Mouse (Mus musculus) naive thymus-derived CD4-positive, alpha-beta T cell, adult 2 months (primary cell): ENCODE results near the gene Dtnb.

ENCODE experiments used
- DNase-seq: peaks from one replicate; pipeline ENCODE4 v3.0.0-alpha.2; 2011; ENCODE audit warnings: low read depth

Gene Dtnb

DNA sequence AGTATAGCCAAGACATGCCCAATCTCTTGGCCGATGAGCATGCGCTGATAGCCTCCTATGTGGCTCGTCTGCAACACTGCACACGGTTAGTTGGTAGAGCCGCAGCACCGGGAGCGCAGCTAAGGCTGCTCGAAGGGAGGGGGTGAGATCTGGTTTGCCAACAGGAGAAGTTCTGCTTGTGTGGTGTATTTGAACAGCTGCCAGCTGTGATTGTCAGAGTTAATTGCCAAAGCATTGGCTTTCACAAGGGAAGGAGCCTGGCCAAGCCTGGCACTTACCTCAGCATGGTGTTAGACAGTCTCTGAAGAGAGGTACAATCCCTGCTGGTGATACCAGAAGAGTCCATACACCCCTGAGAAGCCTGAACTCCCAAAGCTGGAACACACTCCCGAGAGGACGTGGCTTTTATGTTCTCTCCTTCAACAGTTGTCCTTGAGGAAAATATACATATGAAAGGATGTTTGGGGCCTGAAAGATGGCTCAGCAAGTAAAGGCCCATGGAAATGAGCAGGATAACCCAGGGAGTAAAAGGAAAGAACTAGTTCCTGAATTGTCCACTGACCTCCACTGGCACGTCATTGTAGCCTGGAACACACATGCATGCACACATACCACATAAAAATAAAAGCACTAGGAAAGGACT, 160.6 kb downstream of the Dtnb start:
- DNase-seq: no peak

DNA sequence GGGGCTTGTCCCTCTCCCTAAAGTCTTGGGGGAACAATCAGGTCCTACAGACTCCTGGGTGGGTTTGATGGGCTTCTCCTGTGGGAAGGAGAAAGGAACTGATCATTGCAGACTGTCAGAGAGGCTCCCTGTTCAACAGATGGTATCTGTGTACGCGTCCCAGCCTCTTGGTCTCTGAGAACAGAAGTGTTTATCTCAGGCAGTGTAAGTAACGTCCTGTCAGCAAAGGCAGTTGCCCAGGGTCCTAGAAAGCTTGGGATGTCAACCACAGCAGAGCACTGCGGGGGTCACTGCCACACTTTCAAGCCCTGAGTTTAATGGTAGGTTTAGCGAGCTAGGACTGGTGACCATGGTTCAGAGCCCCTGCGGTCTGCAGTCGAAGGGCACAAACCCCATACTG, 161.1 kb downstream of the Dtnb start:
- no peak for DNase-seq

DNA sequence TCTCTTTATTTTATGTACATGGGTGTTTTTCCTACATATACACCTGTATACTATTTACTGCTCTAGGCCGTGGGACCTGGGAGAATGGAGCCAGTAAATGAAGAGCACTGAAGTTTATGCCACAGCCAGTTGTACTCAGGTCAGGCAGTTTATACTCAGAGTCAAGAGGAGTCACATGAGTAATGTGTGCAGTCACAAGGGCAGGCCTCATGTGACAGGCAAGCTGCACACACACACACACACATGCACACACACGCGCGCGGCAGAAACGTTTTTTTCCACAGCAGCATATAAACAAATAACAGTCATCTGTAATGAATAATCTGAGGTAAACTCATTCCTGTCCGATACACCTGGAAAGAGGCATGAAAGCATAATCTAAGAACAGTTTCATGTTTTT, 164.8 kb downstream of the Dtnb start:
- DNase-seq: no peak

DNA sequence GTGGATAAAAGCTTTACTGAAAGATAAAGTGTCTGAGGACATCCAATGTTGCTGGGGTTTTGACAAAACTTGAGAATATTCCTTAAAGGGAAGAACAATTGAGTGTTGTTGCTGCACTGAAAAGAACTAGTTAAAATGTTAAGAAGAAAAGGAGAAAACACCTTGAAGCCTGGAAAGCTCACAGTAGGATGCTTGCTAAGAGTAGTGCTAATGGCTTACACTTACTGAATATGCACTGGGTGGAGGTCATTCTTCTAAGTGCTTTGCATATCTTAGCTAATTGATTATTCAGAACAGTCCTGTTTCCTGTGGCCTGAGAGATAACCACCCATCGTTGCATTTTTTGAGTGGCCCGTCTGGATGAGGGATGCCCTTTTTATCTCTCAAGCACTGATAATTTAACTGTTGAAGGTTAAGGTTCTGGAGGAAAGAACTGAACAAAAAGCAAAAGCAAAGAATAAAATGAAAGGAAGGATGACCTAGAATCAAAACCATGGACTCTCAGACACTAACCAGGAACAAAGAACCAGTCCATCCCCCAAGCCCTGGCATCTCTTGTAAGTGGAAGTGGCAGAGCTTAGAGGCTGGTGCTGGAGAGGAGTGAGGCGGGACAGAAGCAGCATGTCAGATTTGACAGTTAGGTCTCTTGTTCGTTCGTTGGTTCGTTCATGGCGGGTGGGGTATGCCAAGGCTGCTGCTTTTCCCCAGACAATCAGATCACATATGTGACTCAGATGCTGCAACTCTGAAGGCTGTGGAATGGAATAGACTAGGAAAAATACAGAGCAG, 166.8 kb downstream of the Dtnb start:
- no peak for DNase-seq

DNA sequence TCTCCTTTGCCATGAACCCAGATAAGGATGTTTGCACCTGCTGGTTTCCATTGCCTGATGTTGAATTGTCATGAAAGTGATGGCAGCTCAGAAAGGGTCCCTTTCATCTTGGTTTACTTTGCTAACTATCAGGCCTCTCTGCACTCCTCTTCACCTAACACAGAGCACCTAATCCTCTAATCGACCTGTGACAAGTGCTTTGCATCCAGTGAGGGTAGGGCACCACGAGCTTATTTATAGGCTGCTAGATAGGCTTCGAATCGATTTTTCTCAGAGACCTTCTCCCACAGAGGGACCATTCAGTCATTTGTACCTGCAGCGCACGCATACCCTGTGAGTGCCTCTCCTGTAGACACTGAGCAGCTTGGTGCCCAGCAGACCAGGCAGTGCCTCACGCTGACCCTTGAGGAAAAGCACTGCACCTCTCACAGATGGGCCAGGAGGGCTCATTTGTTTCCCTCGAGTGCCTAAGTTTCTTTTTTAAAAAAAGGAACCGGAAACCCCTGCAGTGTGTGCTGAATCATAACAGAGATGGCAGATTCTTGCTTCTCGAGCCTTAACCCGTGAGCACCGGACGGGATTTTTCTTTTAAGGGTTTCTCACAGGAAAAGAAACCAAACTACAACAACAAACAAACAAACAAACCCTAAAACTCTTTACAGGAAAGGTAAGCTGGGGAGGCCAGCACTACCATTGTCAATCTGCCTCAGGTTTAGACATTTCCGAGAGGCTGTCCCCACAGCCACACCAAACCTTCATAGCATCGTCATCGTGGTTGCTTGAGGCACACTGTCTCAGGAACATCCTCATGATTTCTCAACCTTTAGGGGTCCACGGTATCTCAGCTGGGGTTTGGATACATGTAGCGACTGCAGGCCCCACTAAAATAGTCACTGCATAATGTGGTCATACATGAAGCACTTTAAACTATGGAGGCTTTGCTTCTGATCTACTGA, 167.8 kb downstream of the Dtnb start:
- DNase-seq: peak; percentile 47

DNA sequence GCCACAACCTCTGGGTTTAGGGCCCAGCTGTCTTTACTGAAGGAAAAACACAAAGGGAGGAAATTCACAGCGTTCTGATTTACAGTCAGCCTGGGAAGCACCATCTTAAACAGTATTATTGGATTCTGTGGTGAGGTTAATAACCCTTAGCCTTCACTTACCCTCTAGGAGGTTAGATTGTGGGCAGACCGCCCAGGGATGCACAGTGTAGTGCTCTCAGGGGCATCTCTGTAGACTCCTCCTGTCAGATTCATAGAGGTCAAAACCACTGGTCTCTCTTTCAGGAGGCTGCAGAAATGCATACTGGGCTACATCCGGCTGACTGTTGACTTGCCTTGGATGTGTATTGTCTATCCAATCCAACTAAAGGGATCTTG, 168.5 kb downstream of the Dtnb start:
- DNase-seq: no peak

DNA sequence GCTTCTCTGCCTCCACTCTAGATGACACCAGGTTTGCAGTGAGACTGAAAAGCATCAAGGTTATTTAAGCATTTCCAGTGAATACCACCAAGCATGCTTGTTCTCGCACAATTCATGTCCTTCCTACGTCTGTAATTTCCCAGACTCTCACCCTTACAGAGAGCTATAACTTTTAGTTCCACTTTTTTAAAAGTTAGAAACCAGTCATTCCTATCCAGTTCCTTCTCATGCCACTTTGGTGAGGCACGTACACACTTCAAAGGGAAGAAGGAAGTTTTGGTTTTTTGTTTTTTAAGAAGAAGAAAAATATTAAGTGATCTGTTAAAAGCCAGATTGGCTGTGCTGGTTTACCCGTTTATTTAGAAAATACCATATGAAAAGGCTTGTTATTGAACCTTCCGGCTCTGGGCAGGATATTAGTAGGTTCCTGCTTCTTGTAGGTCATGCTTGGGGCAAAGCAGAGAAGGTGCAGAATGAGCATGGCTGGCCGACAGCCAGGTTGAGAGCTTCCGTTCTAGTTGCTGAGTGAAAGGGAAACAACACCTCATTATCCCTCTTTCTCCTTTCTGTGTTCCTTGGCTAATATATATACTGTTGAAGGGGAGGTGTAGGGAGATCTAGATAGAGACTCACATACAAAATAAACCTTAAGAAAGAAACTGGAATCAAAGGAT, 173.4 kb downstream of the Dtnb start:
- DNase-seq: peak; percentile 59

DNA sequence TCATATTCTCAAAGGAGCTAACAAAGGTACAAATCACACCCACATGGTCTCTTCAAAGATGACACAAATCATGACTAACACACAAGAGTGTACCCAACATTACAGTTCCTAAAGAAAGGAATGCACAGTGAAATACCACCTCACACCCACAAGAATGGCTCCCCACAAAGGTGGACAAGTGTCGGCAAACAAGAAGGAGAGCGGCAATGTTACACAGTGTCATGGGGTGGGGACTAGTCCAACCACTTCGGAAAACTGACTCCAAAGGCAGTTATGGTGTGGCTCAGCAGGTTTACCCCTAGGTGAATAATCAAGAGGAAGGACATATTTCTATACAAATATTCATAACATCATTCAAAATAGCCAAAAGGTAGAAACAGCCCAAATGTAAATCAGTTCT, 174.2 kb downstream of the Dtnb start:
- DNase-seq: no peak

DNA sequence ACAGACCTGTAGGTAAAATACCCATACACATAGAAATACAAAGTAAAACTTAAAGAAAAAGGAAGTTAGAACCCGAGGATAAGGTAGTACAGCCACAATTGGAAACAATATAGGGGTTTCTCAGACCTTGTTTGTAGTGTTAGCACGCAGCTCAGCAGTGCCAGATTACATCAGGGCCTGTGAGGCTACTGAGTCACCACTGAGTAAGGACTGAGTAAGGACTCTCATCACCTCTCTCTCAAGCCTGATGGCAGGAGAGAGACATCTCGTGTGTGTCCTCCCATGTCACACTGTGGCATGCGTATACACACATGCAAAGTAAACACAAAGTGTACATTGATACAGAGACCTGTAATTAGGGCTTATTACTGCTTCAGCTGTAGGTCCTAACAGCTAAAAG, 175.4 kb downstream of the Dtnb start:
- no peak for DNase-seq

DNA sequence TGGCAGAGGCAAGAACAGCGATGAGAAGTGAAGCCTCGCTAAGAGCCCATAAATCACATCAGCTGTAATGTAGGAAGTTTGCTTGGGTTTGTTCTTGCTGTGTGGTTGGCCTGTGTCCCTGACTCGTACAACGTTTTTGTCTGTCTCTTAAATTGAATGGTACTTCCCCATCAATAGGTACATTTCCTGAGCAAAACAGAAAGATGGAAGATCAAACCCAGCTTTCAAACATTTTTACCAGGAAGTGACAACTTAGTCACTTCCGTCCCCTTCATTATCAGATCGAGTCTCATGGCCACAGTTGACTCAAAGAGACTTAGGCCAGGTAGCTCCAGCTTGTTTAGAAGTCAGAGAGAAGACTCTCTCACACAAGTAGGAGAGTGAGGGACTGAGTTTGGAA, 183.3 kb downstream of the Dtnb start:
- peak; percentile 68 for DNase-seq

DNA sequence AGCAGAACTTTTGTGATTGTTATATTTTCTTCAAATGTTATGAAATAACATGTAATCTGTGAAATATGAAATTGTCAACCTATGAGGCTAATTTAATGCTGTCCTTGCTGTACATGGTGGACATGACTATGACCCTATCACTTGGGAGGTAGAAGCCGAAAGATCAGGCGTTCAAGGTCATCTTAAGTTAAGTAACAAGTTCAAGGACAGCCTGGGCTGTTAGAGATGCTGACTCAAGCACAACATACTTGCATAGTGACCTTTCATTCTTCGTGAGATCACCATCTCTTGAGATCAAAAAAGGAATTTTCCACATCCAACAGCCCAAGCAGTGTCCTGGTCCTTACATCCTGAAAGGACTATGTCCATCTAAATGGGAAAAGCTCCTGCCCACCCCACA, 184.0 kb downstream of the Dtnb start:
- DNase-seq: no peak

DNA sequence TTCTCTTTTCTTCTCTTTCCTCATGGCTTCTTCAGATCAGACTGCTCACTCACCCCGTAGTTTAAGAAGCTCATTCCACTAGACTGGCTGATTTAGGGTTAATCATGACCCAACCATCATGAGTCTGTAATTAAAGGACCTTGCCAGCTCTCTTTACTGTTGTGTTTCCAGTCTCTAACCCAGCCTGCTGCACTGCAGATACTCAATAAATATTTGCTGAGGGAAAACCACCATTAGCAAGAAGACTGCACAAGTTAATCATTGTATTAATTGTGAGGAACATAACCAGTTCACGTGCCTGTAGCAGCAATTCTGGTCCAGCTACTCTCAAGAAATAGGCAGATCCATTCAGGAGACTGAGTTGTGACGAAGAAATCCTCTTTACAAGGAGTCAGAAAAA, 185.9 kb downstream of the Dtnb start:
- no peak for DNase-seq

DNA sequence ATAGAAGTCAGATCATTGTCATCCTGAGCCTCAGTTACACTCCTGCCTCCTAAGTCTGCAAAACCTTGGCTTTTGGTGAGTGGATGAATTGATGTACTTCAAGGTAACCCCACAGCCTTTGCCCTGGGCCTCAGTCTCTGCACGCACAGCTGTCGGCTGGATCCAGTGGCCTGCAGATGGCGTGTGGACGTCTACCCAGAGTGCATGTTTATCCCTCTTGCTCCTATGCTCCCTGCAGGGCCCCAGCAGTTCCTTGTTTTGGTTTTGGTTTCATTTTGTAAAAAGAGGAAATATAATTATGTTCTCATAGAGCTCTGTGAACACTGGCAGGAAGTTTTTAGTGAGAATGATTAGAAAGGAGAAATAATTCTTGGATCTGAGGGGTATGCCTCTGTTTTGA, 187.2 kb downstream of the Dtnb start:
- peak; percentile 44 for DNase-seq

DNA sequence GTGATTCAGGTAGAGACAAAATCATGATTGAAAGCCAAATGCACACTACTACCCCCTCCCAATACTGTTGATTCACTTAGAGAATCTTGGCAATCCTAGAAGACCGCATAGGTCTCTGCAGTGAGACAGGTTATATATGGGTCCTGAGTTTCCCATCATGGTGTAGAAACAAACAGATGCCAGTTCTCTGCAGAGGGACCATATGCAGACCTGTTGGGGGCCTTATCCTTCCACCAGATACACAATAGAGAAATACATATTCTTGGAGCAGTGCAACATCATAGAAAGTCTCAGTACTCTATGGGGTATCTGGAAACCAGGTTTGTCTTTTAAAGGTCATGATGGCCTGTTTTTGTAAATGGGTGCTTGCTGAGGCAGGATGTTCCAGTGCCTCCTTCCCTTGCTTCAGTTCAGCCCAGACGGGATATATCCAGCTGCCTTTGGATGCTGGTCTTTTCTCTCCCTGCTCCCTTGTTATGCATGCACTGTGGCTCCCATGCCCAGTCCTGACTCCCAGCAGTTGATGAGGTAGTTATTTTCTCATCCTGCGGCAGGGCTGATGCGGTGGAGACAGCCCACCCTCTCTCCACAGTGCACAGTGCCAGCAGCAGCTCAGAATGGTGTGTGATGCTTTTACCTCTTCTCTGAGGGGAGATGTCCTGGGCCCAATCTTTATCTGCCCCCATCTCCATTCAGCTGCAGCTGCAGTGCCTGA, 188.9 kb downstream of the Dtnb start:
- DNase-seq: no peak

DNA sequence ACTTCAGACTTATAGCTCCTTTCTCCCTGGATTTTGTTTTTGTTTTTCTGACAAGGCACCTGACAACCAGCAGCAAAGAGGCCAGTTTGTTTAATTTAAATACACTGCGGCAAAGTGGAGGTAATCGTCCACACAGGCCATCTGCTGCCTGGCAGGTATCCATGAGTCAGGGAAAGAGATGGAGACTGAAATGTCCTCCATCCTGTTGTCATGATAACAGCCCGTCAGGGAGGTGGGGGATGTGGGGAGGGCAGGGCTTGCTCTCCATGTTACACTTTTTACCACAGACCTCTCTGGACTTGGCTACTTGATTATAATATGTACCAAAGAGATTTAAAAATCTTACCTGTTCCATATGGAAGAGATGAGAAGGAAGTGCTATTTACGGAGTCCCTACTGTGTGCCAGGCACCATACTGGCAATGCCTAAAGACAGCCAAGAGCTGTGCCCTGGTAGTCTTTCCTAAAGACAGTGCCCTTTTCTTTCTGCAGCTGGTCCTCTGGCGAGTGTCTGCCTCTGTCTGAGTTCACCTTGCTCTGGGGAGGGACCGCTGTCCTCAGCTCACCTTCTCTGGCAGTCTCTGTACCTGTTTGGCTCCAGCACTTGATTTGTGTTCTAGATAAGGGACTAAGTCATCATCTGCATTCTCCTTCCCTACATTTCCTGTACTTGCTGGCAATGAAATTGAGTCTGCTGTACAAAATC, 189.6 kb downstream of the Dtnb start:
- no peak for DNase-seq

DNA sequence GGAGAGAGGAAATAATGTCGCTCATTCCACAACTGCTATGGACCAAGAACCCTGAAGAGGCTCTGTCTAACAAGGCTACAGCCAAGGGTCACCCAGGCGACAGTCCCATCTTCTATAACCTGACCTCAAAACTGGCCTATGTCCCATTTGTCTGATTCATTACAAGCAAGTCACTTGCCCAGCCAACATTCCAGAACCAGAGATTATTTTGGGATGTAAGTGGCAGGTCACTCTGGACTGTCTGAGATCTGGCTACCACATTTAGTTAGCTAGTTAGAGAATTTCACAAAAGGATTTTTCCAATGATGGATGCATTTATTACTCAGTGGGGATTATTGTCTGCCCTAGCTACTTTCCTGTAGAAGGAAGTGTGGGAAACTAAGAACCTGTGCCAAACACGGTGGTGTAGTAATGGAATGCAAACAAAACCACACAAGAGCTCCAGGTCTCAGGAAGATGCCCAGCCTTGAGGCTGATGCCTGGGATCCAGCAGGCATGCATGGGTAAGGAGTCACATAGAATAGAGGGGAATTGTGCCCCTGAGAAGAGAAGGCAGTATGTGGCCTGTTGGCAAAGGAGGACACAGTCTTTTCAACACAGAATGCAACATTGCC, 192.1 kb downstream of the Dtnb start:
- DNase-seq: no peak

DNA sequence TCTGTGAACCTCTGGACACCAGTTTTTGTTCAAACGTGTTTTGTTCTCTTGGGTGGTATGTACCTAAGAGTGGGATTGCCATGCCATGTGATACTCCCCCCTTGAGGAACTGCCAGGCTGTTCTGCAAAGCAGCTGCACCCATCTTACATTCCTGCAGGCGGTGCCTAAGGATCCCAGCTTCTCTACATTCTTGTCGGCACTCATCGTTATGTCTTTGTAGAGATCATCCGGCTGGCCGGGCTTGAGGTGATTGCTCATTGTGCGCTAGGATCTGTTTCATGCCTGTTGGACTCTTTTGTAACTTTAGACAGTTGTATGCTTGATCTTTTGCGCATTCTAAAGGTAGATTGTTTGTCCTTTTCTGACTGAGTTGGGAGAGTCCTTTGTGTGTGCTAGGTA, 195.2 kb downstream of the Dtnb start:
- no peak for DNase-seq

DNA sequence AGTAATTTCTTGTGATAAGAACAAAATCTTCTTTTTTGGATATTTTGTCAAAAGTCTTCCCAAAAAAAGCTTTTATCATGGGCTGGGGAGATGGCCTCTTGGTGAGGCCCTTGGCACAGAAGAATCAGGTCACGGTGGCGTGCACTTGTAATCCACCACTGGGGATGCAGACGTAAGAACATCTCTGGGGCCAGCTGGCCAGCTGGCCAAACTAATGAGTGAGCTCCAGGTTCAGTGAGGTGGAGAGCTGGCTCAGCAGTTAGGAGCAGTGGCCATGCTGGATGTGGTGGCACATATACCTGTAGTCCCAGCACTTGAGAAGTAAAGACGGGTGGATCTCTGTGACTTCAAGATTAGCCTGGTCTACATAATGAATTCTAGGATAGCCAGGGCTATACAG, 196.2 kb downstream of the Dtnb start:
- DNase-seq: no peak

DNA sequence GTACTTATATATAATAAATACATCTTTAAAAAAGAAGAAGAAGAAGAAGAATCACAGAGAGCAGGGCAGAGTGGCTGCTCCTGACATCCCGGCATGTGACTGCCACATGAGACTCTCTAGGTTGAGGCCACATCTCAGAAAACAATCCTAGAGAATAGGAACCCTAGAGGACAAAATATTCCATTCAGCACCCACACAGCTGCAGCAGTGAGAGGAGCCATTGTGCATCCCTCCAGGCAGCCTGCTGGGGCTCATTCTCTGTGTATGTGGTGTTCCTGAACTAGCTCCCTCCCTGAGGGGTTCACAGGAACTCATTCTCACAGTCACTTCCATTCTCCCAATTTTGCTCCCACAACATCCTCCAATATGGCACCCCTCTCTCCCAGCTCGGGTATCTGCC, 198.4 kb downstream of the Dtnb start:
- no peak for DNase-seq

DNA sequence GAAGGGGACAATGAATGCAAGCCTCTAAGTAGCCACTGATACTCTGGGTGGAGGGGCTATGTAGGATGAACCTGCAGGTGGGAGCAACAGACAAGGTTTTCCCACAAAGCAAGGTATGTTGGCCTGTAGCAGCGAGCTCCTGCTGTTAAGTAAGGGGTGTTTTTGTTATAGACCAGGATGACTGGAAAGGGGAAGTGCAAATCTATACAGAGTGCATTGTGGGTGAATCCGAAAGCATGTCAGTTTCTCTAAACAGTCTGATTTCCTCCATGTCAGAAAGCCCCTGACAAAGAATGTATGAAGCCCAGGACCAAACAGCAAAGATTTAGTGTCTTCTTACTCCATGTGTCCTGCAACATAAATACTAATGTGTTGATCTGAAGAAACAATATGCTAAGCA, 198.9 kb downstream of the Dtnb start:
- no peak for DNase-seq

DNA sequence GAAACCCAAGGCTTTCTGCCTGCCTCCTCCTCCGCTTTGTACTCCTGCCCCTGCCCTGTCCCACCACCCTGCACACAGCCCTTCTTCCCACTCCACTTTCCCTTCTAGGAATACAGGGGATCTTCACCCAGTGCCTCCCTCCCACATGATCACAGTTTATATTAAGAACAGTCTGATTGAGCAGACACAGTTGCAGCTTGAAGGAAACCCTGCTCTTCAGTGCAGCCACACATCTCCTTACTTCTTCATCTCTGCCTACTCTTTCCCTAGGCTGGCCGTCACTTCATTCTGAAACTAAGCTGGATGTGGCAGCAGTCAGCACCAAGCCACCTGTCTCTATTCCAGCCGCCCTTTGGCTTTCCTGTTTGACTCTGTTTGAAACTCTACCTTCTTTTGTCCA, 201.5 kb downstream of the Dtnb start:
- DNase-seq: no peak
